Mouse (Mus musculus) kidney, adult 2 months (tissue): ENCODE data around the gene Nme2. TPM values are rescaled to one million over a fixed set of nuclear protein-coding genes. Genes with fewer than 3 reads are reported as not detected.

ENCODE experiments used
- DNase-seq: peaks from one replicate; pipeline ENCODE4 v3.0.0; 2021
- H3K27ac ChIP-seq: fragments of 200-500 bp; 2 replicates; pipeline ENCODE4 v1.5.1; 2012; ENCODE audit warnings: low read depth, low read length, control low read depth, inconsistent platforms; ENCODE audit not compliant: insufficient read depth
- H3K27me3 ChIP-seq: fragments of 200-500 bp; replicated peaks from 2 replicates; pipeline ENCODE4 v1.6.1; 2012; ENCODE audit warnings: mild to moderate bottlenecking, moderate library complexity, low read length, inconsistent platforms; ENCODE audit not compliant: control insufficient read depth, insufficient read depth
- H3K36me3 ChIP-seq: fragments of 200-500 bp; 2 replicates; pipeline ENCODE4 v1.6.1; 2012; ENCODE audit warnings: mild to moderate bottlenecking, moderate library complexity, low read length, inconsistent platforms; ENCODE audit not compliant: control insufficient read depth, insufficient read depth
- H3K4me1 ChIP-seq: fragments of 200-500 bp; 2 replicates; pipeline ENCODE4 v1.6.1; 2011; ENCODE audit warnings: low read length; ENCODE audit not compliant: control insufficient read depth, insufficient read depth
- H3K4me3 ChIP-seq: fragments of 200-500 bp; 2 replicates; pipeline ENCODE4 v1.5.1; 2011; ENCODE audit warnings: mild to moderate bottlenecking, low read depth, low read length, control low read depth; ENCODE audit not compliant: insufficient read depth
- CTCF ChIP-seq: fragments of 200-500 bp; conservative IDR thresholded peaks from 2 replicates; pipeline ENCODE4 v1.5.1; 2011; ENCODE audit warnings: low read depth, mild to moderate bottlenecking, control low read depth, low read length, moderate library complexity, mixed read lengths; ENCODE audit not compliant: insufficient read depth, insufficient read length
- POLR2A ChIP-seq: fragments of 200-500 bp; IDR thresholded peaks from one replicate; pipeline ENCODE4 v1.6.1; 2011; ENCODE audit warnings: low read depth, low read length, control low read depth
- WGBS: fragments of 180-500 bp; shearing (Covaris S2); methylation state at CpG from one replicate; pipeline ENCODE4 v1.1.7; 2018; 5-methylcytosine and 5-hydroxymethylcytosine counted together
- polyA plus RNA-seq: library from polyadenylated mRNA; depleted of rRNA; stranded (reverse); fragments of >200 nt; gene quantifications from 2 replicates; pipeline ENCODE4 v1.2.3, GENCODE M21; 2012; rRNA removed

The Nme2 gene
- 380 and 386 TPM in 2 replicates for polyA plus RNA-seq

DNA sequence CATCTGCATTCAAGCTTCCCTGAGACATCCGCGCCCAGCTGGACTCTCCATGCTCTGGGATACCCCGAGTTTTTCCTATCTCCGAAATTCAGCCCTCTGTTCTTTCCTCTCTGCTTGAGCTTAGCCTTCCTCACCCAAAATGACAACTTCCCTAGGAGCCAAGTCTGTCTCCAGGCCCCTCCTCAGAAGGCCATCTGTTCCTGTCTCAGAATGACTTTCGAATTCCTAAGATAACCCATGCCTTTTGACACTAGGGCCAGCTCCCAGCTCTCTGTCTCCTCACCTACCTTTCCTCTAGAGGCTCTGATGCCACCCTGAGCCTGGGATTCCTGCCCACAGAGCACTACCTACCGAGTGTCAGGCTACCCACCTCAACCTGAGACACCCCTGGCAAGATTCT, at the start of gene Nme2:
Gene Nme2 (minus strand): TSS at position 101 of the 400 bp plus-strand sequence.
- H3K36me3 ChIP-seq, result peaks cover 4% of the 10 kb centered on the region; the same call in 1 of the 2 replicates
- peak within 1 kb of the TSS; percentile 82 for H3K27ac ChIP-seq
- TF ChIP-seq POLR2A (no peak), CTCF (no peak)
- peaks cover 21% of the 10 kb centered on the region; the same call in 1 of the 2 replicates for H3K4me1 ChIP-seq
- no peak for DNase-seq
- under 1% methylated on average over 6 of the region's 6 CpGs for WGBS
- no peaks in the 10 kb centered on the region for H3K27me3 ChIP-seq
- peak within 1 kb of the TSS; percentile 85 for H3K4me3 ChIP-seq

DNA sequence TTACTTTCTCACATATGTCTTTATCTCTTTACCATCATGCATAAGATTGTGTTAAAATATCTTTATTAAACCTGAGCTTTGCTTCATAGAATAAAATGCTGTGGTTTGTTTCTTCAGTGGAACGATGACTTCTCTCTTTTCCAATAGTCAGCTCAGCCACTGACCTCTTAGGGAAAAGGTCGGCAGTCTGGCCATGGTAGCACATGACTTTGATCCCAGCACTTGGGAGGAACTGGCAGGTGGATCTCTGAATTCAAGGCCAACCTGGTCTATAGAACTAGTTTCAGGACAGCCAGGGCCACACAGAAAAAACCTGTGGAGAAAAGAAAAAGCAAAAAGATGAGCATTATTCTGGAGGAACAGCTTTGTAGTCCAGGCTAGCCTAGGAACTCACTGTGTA, 47.3 kb upstream of the Nme2 start:
- DNase-seq, result peak; percentile 52

DNA sequence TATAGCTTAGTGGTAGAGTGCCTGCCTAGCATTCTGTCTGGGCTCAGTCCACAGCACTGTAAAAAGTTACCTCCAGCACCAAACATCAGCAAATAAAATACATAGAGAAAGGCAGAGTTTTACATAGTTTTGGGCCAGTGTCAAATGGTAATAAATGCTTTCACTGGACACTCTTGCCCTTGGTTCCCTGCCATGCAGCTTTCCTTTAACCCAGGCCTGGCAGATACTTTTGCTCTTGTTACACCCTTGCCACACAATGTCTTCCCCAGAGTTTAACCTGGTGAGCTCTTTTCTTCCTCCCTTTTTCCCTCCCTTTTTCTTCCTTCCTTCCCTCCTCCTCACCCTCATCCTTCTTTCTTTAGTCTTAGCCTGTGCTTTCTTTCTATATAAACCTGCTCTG, 43.2 kb upstream of the Nme2 start:
- TF ChIP-seq CTCF (no peak), POLR2A (no peak)
- H3K27ac ChIP-seq, result 0 out of 2 replicates have a peak overlapping the region, but pooled peaks have one; percentile 49
- H3K4me1 ChIP-seq, result peaks cover 30% of the 10 kb centered on the region; the same call in 1 of the 2 replicates
- no peaks in the 10 kb centered on the region for H3K36me3 ChIP-seq
- H3K27me3 ChIP-seq, result no peaks in the 10 kb centered on the region
- no peak overlapping the region for H3K4me3 ChIP-seq
- peak; percentile 54 for DNase-seq

More for the DNA sequence above, 47.3 kb upstream of the Nme2 start:
- TF ChIP-seq CTCF, result no peak
- H3K36me3 ChIP-seq, result no peaks in the 10 kb centered on the region
- H3K27me3 ChIP-seq, result no peaks in the 10 kb centered on the region
- no peak overlapping the region for H3K4me3 ChIP-seq
- H3K27ac ChIP-seq, result no peak overlapping the region
- H3K4me1 ChIP-seq, result peaks cover 28% of the 10 kb centered on the region; the same call in 1 of the 2 replicates
- WGBS, result 49% methylated on average over 2 of the region's 2 CpGs

DNA sequence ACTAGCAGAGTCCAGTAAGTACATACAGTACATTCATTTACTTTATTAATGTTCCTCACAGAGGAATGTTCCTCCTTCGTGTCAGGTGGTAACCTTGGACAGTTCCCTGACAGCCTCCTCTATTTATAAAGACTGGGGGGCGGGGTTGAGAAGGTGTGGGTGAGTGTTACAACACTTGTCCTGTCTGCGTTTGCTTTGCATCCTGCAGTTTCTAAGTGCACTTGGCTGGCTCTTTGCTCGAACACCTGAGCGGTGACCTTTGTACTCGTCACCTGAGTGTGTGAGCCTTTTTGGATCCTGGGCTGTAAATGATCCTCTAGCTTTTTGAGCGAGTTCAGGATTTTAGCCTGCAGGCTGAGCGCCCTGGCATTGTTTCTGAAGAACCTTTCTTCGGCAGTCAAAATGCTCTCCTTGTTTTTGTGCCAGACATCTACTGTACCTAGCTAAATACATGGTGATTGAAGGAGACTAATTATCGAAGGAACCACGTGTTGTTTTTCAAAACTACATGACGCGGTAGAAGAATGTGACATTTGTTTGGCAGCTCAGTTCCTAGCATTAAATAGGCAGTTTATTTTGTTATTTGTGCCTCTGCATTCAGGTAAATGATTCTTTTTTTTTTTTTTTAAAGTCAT, 41.2 kb upstream of the Nme2 start:
- Histone ChIP-seq H3K27ac (peak overlapping the region; percentile 96), H3K36me3 (no peaks in the 10 kb centered on the region), H3K27me3 (no peaks in the 10 kb centered on the region), H3K4me3 (peak overlapping the region; percentile 37), H3K4me1 (peaks cover 24% of the 10 kb centered on the region; the same call in 1 of the 2 replicates)
- peak; percentile 96 for DNase-seq
- no peak for TF ChIP-seq CTCF
- 6% methylated on average over 13 of the region's 13 CpGs for WGBS

DNA sequence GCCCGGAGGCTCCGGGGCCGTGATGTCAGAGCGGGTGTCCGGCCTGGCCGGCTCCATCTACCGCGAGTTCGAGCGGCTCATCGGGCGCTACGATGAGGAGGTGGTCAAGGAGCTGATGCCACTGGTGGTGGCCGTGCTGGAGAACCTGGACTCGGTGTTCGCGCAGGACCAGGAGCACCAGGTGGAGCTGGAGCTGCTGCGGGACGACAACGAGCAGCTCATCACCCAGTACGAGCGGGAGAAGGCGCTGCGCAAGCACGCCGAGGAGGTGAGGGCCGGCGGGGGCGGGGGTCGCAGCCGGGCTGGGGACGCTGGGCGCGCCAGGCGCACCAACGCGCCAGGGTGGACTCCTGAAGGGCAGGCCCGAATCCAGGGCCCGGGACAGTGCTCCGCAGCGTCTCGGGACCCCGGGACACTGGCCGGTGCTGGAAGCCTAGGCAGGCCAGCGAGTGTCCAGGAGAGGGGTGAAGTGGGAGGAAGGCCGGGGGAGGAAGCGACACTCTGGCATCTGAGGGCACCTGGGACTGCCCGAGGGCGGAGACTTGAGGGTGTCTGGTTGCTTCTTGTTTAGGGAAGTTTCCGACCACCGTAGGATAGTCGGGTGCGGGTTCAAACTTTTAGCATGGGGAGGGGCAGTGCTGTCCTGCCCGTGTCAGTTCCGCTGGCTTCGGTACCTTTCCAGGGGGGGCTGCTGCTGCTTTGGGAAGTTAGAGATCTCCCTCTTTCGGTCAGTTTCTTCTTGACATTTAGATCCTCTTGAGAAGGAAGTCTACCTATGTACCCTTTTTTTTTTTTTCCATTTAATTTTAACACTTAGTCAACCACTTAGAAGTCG, 40.5 kb upstream of the Nme2 start:
- Histone ChIP-seq H3K4me1 (peaks cover 24% of the 10 kb centered on the region; the same call in 1 of the 2 replicates), H3K27me3 (no peaks in the 10 kb centered on the region), H3K4me3 (peak overlapping the region; percentile 96), H3K36me3 (no peaks in the 10 kb centered on the region), H3K27ac (peak overlapping the region; percentile 96)
- peak; percentile 61 for DNase-seq
- under 1% methylated on average over 58 of the region's 58 CpGs for WGBS
- TF ChIP-seq CTCF (peak; percentile 20; the same call in 1 of the 2 replicates), POLR2A (no peak)

DNA sequence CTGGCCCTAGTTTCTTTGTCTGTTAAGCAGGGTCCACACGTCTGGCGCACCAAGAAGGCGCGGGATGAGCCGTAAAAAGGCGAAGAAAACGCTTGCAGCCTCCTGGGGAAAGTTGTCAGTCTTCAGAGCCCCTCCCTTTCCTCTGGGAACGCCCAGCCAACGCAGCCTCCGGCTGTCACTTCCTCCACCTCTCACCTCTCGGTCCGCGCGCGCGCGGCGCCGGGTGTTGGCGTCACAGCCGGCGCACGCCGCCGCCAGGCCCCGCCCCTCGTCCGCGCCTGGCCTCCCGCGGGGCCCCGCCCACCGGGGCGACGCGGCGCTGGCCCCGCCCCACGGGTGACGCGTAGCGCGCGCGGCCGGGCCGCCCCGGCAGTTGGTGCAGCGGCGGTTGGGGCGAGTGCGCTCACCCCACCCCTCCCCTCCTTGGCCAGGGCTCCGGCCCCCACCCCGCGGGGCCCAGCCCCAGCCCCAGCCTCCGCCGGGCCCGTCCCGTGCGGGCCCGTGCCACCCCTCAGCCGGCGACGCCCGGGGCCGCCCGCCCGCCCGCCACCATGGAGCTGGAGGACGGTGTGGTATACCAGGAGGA, 39.8 kb upstream of the Nme2 start, which contains the start of gene Spag9:
Gene Spag9 (plus strand): TSS at position 372 of the 586 bp plus-strand sequence.
- Histone ChIP-seq H3K36me3 (no peaks in the 10 kb centered on the region), H3K4me3 (peak within 1 kb of the TSS; percentile 96), H3K27ac (peak within 1 kb of the TSS; percentile 99), H3K4me1 (peaks cover 24% of the 10 kb centered on the region; the same call in 1 of the 2 replicates), H3K27me3 (no peaks in the 10 kb centered on the region)
- peak; percentile 97 for DNase-seq
- 1% methylated on average over 70 of the region's 70 CpGs for WGBS
- TF ChIP-seq CTCF, result no peak
- TF ChIP-seq POLR2A, result peak; percentile 83
